Mouse (Mus musculus): ENCODE measurements around the gene Myo1e. TPM values are rescaled to one million over a fixed set of nuclear protein-coding genes. Genes with fewer than 3 reads are reported as not detected.

Gene Myo1e
- polyA plus RNA-seq, 1 experiment from 2014 or later, result 26.4 TPM

DNA sequence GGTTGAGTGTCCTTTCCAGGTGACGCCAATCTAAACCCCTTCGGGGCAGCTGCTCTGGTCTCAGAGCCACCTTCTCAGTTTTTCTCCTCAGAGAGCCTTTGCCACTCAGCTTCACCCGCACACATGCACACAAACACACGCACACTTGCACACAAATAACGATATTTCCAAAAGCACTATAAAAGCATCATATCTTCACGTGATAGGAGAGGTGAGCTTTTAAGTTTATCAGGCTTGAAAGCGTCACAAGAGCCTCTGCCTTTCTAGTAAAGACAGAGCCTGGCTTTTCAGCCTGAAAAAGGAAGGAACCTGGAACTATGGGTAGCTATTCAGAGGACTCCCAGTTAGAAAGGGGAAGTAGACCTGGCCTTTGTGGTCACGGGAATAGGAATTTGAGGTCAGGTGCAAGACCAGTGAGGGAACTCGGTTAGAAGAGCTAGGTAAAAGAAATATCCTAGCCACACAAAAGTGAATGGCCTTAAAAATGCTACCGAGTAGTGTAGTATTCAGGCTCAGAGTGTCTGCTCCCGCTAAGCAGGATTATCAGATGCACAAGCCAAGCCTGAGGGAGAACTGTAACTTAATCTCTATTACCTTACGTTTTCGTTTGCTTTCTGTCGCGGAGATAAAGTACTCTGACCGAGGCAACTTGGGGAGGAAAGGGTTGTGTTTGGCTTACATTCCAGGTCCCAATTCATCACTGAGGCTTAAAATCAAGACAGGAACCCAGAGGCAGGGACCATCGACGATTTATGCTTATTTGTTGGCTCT is 178.0 kb downstream of the Myo1e start:
- Histone ChIP-seq H3K4me1 (ENCODE audit: insufficient read depth, low read length) (no peaks in the 10 kb centered on the region), H3K9me3 (ENCODE audit: low read length) (no peaks in the 10 kb centered on the region), H3K4me3 (ENCODE audit: low read length) (no peak overlapping the region), H3K36me3 (ENCODE audit: insufficient read depth, low read length) (peaks cover 15% of the 10 kb centered on the region), H3K27me3 (ENCODE audit: insufficient read depth, low read length) (no peaks in the 10 kb centered on the region), H3K9ac (replicated peaks; ENCODE audit: low read length) (no peak overlapping the region), H3K27ac (ENCODE audit: low read length) (no peak overlapping the region), H3K4me2 (replicated peaks; ENCODE audit: low read depth, low read length) (no peak overlapping the region)
- 55% methylated on average over 18 of the region's 18 CpGs for WGBS
- no peak for ATAC-seq (ENCODE audit: low FRiP score, low TSS enrichment)

DNA sequence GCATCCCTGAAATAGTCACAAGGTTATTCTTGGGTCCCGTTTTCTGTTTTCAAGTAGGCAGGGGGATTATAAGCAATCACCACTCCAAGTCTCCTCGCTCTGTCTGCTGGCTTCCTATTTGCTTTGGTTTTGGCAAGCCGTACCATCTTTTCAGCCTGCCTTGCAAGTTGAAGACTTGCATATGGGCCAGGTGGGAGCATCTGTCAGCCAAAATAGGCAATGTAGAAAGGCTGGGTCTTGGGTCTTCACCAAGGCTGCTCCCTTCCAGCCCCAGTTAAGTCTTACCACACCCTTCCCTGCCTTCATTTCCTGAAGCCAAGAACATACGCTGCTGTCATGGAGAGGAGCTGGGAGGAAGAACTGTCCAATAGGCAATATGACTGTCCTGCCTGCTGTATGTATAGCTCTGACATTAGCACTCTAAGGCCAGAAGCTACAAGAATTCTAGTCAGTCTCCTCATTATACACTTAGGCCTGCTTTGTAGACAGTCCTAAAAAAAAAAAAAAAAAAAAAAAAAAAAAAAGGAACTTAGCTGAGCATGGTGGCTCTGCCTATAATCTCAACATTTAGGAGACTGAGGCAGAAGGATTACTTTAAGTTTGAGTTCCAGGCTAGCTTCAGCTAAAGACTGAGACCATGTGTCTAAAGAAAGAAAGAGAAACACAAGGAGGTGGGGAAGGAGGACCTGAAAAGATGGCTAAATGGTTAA is 180.4 kb downstream of the Myo1e start:
- no peak overlapping the region for H3K4me3 ChIP-seq (ENCODE audit: low read length)
- H3K9me3 ChIP-seq (ENCODE audit: low read length), result no peaks in the 10 kb centered on the region
- H3K9ac ChIP-seq (replicated peaks; ENCODE audit: low read length), result no peak overlapping the region
- WGBS, result 95% methylated on average over 4 of the region's 4 CpGs
- H3K27me3 ChIP-seq (ENCODE audit: insufficient read depth, low read length), result no peaks in the 10 kb centered on the region
- no peak overlapping the region for H3K27ac ChIP-seq (ENCODE audit: low read length)
- no peak overlapping the region for H3K4me2 ChIP-seq (replicated peaks; ENCODE audit: low read depth, low read length)
- H3K36me3 ChIP-seq (ENCODE audit: insufficient read depth, low read length), result peaks cover 11% of the 10 kb centered on the region; the same call in 1 of the 2 replicates
- ATAC-seq (ENCODE audit: low FRiP score, low TSS enrichment), result no peak
- peaks cover 6% of the 10 kb centered on the region; the same call in 1 of the 2 replicates for H3K4me1 ChIP-seq (ENCODE audit: insufficient read depth, low read length)

DNA sequence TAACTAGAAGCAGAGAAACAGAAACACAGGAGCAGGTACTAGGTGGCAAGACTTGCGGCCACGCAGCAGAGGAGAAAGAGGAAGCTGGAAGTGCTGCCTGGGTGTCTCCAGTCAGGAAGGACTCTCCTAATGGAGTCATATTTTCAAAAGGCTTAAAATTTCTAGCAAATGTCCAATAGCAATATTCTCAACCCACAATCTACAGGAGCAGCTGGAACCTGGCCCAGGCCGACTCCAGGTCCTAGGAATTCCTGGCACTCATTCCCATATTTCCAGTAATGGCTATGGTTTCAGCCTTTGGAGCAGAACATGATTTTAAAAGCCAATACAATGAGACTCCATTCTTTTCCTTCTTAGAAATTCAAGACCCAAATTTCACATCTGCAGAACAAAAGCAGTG is 182.4 kb downstream of the Myo1e start:
- no peak for ATAC-seq (ENCODE audit: low FRiP score, low TSS enrichment)
- WGBS, result 85% methylated on average over 3 of the region's 3 CpGs
- H3K9ac ChIP-seq (replicated peaks; ENCODE audit: low read length), result no peak overlapping the region

DNA sequence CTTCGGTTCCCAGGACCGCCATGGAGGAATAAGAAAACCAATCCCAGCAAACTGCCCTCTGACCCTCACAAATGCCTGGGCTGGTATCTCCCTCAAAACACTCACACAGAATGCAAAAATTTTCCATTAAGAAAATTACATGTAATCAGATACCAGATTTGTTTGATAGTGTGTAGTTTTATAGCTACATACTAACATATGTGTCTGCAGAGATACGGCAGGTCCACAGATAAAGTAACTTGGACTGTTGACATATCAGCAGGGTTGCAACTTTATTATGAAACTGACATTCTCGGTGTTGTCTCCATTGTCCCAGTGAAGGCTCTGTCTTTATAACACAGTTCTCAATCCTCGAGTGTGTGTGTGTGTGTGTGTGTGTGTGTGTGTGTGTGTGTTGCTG is 183.9 kb downstream of the Myo1e start:
- Histone ChIP-seq H3K27me3 (ENCODE audit: insufficient read depth, low read length) (no peaks in the 10 kb centered on the region), H3K9me3 (ENCODE audit: low read length) (no peaks in the 10 kb centered on the region), H3K27ac (ENCODE audit: low read length) (no peak overlapping the region), H3K4me2 (replicated peaks; ENCODE audit: low read depth, low read length) (no peak overlapping the region), H3K36me3 (ENCODE audit: insufficient read depth, low read length) (peaks cover 5% of the 10 kb centered on the region; the same call in 1 of the 2 replicates), H3K4me1 (ENCODE audit: insufficient read depth, low read length) (peaks cover 6% of the 10 kb centered on the region; the same call in 1 of the 2 replicates), H3K9ac (replicated peaks; ENCODE audit: low read length) (no peak overlapping the region), H3K4me3 (ENCODE audit: low read length) (no peak overlapping the region)
- 96% methylated on average over 5 of the region's 5 CpGs for WGBS
- no peak for ATAC-seq (ENCODE audit: low FRiP score, low TSS enrichment)

More for the DNA sequence above, 182.4 kb downstream of the Myo1e start:
- peaks cover 6% of the 10 kb centered on the region; the same call in 1 of the 2 replicates for H3K4me1 ChIP-seq (ENCODE audit: insufficient read depth, low read length)
- H3K4me3 ChIP-seq (ENCODE audit: low read length), result no peak overlapping the region
- peaks cover 5% of the 10 kb centered on the region; the same call in 1 of the 2 replicates for H3K36me3 ChIP-seq (ENCODE audit: insufficient read depth, low read length)
- H3K9me3 ChIP-seq (ENCODE audit: low read length), result no peaks in the 10 kb centered on the region
- no peaks in the 10 kb centered on the region for H3K27me3 ChIP-seq (ENCODE audit: insufficient read depth, low read length)
- H3K27ac ChIP-seq (ENCODE audit: low read length), result no peak overlapping the region
- no peak overlapping the region for H3K4me2 ChIP-seq (replicated peaks; ENCODE audit: low read depth, low read length)

GRCm38 (mm10) chr9:70391660-70392562 is 184.8 kb downstream of the Myo1e start:
- Histone ChIP-seq H3K36me3 (ENCODE audit: insufficient read depth, low read length) (peaks cover 7% of the 10 kb centered on the region; the same call in 1 of the 2 replicates), H3K27me3 (ENCODE audit: insufficient read depth, low read length) (no peaks in the 10 kb centered on the region), H3K4me2 (replicated peaks; ENCODE audit: low read depth, low read length) (0 out of 2 replicates have a peak overlapping the region, but pooled peaks have one; percentile 13), H3K9me3 (ENCODE audit: low read length) (no peaks in the 10 kb centered on the region), H3K9ac (replicated peaks; ENCODE audit: low read length) (no peak overlapping the region), H3K27ac (ENCODE audit: low read length) (no peak overlapping the region), H3K4me3 (ENCODE audit: low read length) (no peak overlapping the region), H3K4me1 (ENCODE audit: insufficient read depth, low read length) (peaks cover 6% of the 10 kb centered on the region; the same call in 1 of the 2 replicates)
- WGBS, result 66% methylated on average over 12 of the region's 12 CpGs
- ATAC-seq (ENCODE audit: low FRiP score, low TSS enrichment), result no peak

DNA sequence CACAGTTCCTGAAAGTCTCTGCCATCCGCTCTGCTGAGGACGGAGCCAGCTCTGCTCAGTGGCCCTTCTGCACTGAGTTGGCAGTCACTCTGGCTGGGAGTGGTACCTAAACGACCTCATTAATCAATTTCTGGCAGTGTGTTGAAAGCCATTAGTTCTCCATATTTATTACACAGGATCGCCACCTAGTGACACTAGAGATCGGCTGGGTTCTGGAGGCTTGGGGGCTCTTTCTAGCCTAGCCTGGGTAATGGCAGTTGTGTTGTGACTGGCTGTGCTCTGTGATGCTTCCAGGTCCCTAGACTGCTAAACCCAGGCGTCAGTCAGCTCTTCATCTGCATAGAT is 185.4 kb downstream of the Myo1e start:
- Histone ChIP-seq H3K36me3 (ENCODE audit: insufficient read depth, low read length) (peaks cover 7% of the 10 kb centered on the region; the same call in 1 of the 2 replicates), H3K27me3 (ENCODE audit: insufficient read depth, low read length) (no peaks in the 10 kb centered on the region), H3K27ac (ENCODE audit: low read length) (no peak overlapping the region), H3K9ac (replicated peaks; ENCODE audit: low read length) (no peak overlapping the region), H3K4me3 (ENCODE audit: low read length) (no peak overlapping the region), H3K9me3 (ENCODE audit: low read length) (no peaks in the 10 kb centered on the region), H3K4me2 (replicated peaks; ENCODE audit: low read depth, low read length) (0 out of 2 replicates have a peak overlapping the region, but pooled peaks have one; percentile 13), H3K4me1 (ENCODE audit: insufficient read depth, low read length) (peaks cover 6% of the 10 kb centered on the region; the same call in 1 of the 2 replicates)
- ATAC-seq (ENCODE audit: low FRiP score, low TSS enrichment), result no peak
- WGBS, result 11% methylated on average over 6 of the region's 6 CpGs

- Histone ChIP-seq H3K4me1 (ENCODE audit: insufficient read depth, low read length) (peaks cover 6% of the 10 kb centered on the region; the same call in 1 of the 2 replicates), H3K4me2 (replicated peaks; ENCODE audit: low read depth, low read length) (no peak overlapping the region), H3K27me3 (ENCODE audit: insufficient read depth, low read length) (no peaks in the 10 kb centered on the region), H3K4me3 (ENCODE audit: low read length) (no peak overlapping the region), H3K27ac (ENCODE audit: low read length) (no peak overlapping the region), H3K9me3 (ENCODE audit: low read length) (no peaks in the 10 kb centered on the region), H3K9ac (replicated peaks; ENCODE audit: low read length) (no peak overlapping the region), H3K36me3 (ENCODE audit: insufficient read depth, low read length) (peaks cover 10% of the 10 kb centered on the region; the same call in 1 of the 2 replicates)
- 90% methylated on average over 12 of the region's 12 CpGs for WGBS
- ATAC-seq (ENCODE audit: low FRiP score, low TSS enrichment), result no peak
Observed at GRCm38 (mm10) chr9:70395617-70396016, 188.5 kb downstream of the Myo1e start.

GRCm38 (mm10) chr9:70396083-70396482 is 188.9 kb downstream of the Myo1e start:
- peaks cover 10% of the 10 kb centered on the region; the same call in 1 of the 2 replicates for H3K36me3 ChIP-seq (ENCODE audit: insufficient read depth, low read length)
- 77% methylated on average over 2 of the region's 2 CpGs for WGBS
- no peak overlapping the region for H3K4me3 ChIP-seq (ENCODE audit: low read length)
- peaks cover 6% of the 10 kb centered on the region; the same call in 1 of the 2 replicates for H3K4me1 ChIP-seq (ENCODE audit: insufficient read depth, low read length)
- no peaks in the 10 kb centered on the region for H3K27me3 ChIP-seq (ENCODE audit: insufficient read depth, low read length)
- H3K9me3 ChIP-seq (ENCODE audit: low read length), result no peaks in the 10 kb centered on the region
- no peak for ATAC-seq (ENCODE audit: low FRiP score, low TSS enrichment)
- no peak overlapping the region for H3K4me2 ChIP-seq (replicated peaks; ENCODE audit: low read depth, low read length)
- no peak overlapping the region for H3K9ac ChIP-seq (replicated peaks; ENCODE audit: low read length)
- H3K27ac ChIP-seq (ENCODE audit: low read length), result no peak overlapping the region

GRCm38 (mm10) chr9:70401937-70402539 is 194.9 kb downstream of the Myo1e start:
- WGBS, result 90% methylated on average over 8 of the region's 8 CpGs

More at GRCm38 (mm10) chr9:70401937-70402539, 194.9 kb downstream of the Myo1e start:
- H3K36me3 ChIP-seq (ENCODE audit: insufficient read depth, low read length), result peaks cover 5% of the 10 kb centered on the region
- no peaks in the 10 kb centered on the region for H3K9me3 ChIP-seq (ENCODE audit: low read length)
- no peaks in the 10 kb centered on the region for H3K27me3 ChIP-seq (ENCODE audit: insufficient read depth, low read length)
- no peak overlapping the region for H3K9ac ChIP-seq (replicated peaks; ENCODE audit: low read length)
- H3K4me3 ChIP-seq (ENCODE audit: low read length), result no peak overlapping the region
- no peak for ATAC-seq (ENCODE audit: low FRiP score, low TSS enrichment)
- no peak overlapping the region for H3K4me2 ChIP-seq (replicated peaks; ENCODE audit: low read depth, low read length)
- H3K4me1 ChIP-seq (ENCODE audit: insufficient read depth, low read length), result no peaks in the 10 kb centered on the region
- H3K27ac ChIP-seq (ENCODE audit: low read length), result no peak overlapping the region
